ENCODE assay signal across 10 mouse cellular contexts in genomic region chr10:8132795-8133194, GRCm38 (mm10).
DNase-seq lines count a peak whose midpoint lies in the region; ATAC-seq and TF ChIP-seq lines count a peak whose summit lies in the region.
"Had no signal": no experiment of that assay in that cellular context is flagged by ENCODE, and none has a peak within 500 bp of the region (broad histone marks: within the 10 kb centered on the region; RNA-seq: fewer than 3 reads in every experiment).

No protein-coding gene starts in this region.

- H3K4me1 ChIP-seq in heart, embryonic 12.5 days (replicated peaks), result peaks cover 59% of the 10 kb centered on the region
- H3K4me1 ChIP-seq in heart, adult 2 months (ENCODE audit: control insufficient read depth, insufficient read depth, low read length), result no peaks in the 10 kb centered on the region
- H3K4me1 ChIP-seq in hindbrain, embryonic 11.5 days (replicated peaks; ENCODE audit: control insufficient read depth, insufficient read depth, low read length), result no peaks in the 10 kb centered on the region
- H3K4me1 ChIP-seq in midbrain, embryonic 14.5 days (ENCODE audit: control insufficient read depth, insufficient read depth, low read length), result peaks cover 21% of the 10 kb centered on the region

- intact Hi-C loops in heart, adult 2 months (cut with DNase I), result no loop called here

- TF ChIP-seq POLR2A in heart, adult 2 months (IDR thresholded peaks at IDR 0.05; ENCODE audit: insufficient read depth, low read depth, low read length), result no peak

- H3K27ac ChIP-seq in heart, embryonic 12.5 days (ENCODE audit: poor library complexity, severe bottlenecking), result peak overlapping the region; percentile 71
- H3K27ac ChIP-seq in heart, adult 2 months, result no peak overlapping the region
- H3K27ac ChIP-seq in hindbrain, embryonic 11.5 days (ENCODE audit: low read depth, low read length), result peak overlapping the region; percentile 20; the same call in 1 of the 2 replicates
- H3K27ac ChIP-seq in midbrain, embryonic 14.5 days (replicated peaks; ENCODE audit: low read depth, low read length), result peak overlapping the region; percentile 41; the same call in 1 of the 2 replicates

- no peak for TF ChIP-seq EP300 in heart, adult 2 months (IDR thresholded peaks at IDR 0.05; ENCODE audit: insufficient read depth, low read depth, low read length)

- 24% methylated on average over 2 of the region's 2 CpGs for WGBS in heart, embryonic 12.5 days
- WGBS in heart, adult 2 months, result 80% methylated on average over 2 of the region's 2 CpGs
- 49% methylated on average over 2 of the region's 2 CpGs for WGBS in hindbrain, embryonic 11.5 days
- 48% methylated on average over 2 of the region's 2 CpGs for WGBS in midbrain, embryonic 14.5 days

- no peaks in the 10 kb centered on the region for H3K9me3 ChIP-seq in heart, embryonic 12.5 days (replicated peaks)
- H3K9me3 ChIP-seq in hindbrain, embryonic 11.5 days (ENCODE audit: control insufficient read depth, low read length), result no peaks in the 10 kb centered on the region
- no peaks in the 10 kb centered on the region for H3K9me3 ChIP-seq in midbrain, embryonic 14.5 days (ENCODE audit: control insufficient read depth, low read length)

- H3K79me2 ChIP-seq in heart, adult 2 months (replicated peaks; ENCODE audit: control insufficient read depth, insufficient read depth, low read length), result no peaks in the 10 kb centered on the region

- H3K4me2 ChIP-seq in heart, embryonic 12.5 days, result no peak overlapping the region
- no peak overlapping the region for H3K4me2 ChIP-seq in hindbrain, embryonic 11.5 days (replicated peaks; ENCODE audit: low read depth, low read length)
- H3K4me2 ChIP-seq in midbrain, embryonic 14.5 days (ENCODE audit: low read length), result no peak overlapping the region

- H3K4me3 ChIP-seq in heart, embryonic 12.5 days, result no peak overlapping the region
- no peak overlapping the region for H3K4me3 ChIP-seq in heart, adult 2 months
- no peak overlapping the region for H3K4me3 ChIP-seq in hindbrain, embryonic 11.5 days (ENCODE audit: low read depth, low read length)
- H3K4me3 ChIP-seq in midbrain, embryonic 14.5 days (replicated peaks; ENCODE audit: low read depth, low read length), result no peak overlapping the region

- TF ChIP-seq CTCF in heart, adult 2 months (IDR thresholded peaks at IDR 0.05), result no peak

- H3K27me3 ChIP-seq in heart, embryonic 12.5 days (replicated peaks), result no peaks in the 10 kb centered on the region
- no peaks in the 10 kb centered on the region for H3K27me3 ChIP-seq in heart, adult 2 months (ENCODE audit: control insufficient read depth, insufficient read depth, low read length)
- no peaks in the 10 kb centered on the region for H3K27me3 ChIP-seq in hindbrain, embryonic 11.5 days (ENCODE audit: control insufficient read depth, insufficient read depth, low read length)
- no peaks in the 10 kb centered on the region for H3K27me3 ChIP-seq in midbrain, embryonic 14.5 days (ENCODE audit: control insufficient read depth, insufficient read depth, low read length)

- no peak for DNase-seq in heart, adult 2 months
- DNase-seq in R1 (ENCODE audit: low read depth, low spot score) (peak; percentile 9), adipocyte (ENCODE audit: low spot score) (no peak)
- no peak for DNase-seq in hindbrain, embryonic 11.5 days (ENCODE audit: low spot score)
- DNase-seq in midbrain, embryonic 14.5 days, result peak; percentile 3
- no peak for DNase-seq in kidney, adult 11 months
- no peak for DNase-seq in cerebellum, adult 18-20 months
- DNase-seq: thymus, postnatal 25 days had no signal

- ATAC-seq in heart, embryonic 12.5 days (ENCODE audit: insufficient number of reproducible peaks, low FRiP score), result no peak
- ATAC-seq in hindbrain, embryonic 11.5 days (ENCODE audit: low FRiP score), result peak; percentile 31; the same call in 1 of the 2 replicates
- ATAC-seq in midbrain, embryonic 14.5 days (ENCODE audit: low FRiP score, low TSS enrichment), result 0 out of 2 replicates have a peak, but pooled peaks have one; percentile 25
- ATAC-seq: CD4-positive, CD25-positive, alpha-beta regulatory T cell, adult 4 months had no signal

- H3K36me3 ChIP-seq in heart, embryonic 12.5 days, result no peaks in the 10 kb centered on the region
- H3K36me3 ChIP-seq in heart, adult 2 months (ENCODE audit: control insufficient read depth, insufficient read depth, low read length), result no peaks in the 10 kb centered on the region
- no peaks in the 10 kb centered on the region for H3K36me3 ChIP-seq in hindbrain, embryonic 11.5 days (ENCODE audit: control insufficient read depth, insufficient read depth, low read length)
- no peaks in the 10 kb centered on the region for H3K36me3 ChIP-seq in midbrain, embryonic 14.5 days (ENCODE audit: control insufficient read depth, insufficient read depth, low read length)

- no peak overlapping the region for H3K9ac ChIP-seq in heart, embryonic 12.5 days
- H3K9ac ChIP-seq in heart, adult 2 months (ENCODE audit: low read depth, low read length), result no peak overlapping the region
- no peak overlapping the region for H3K9ac ChIP-seq in hindbrain, embryonic 11.5 days (ENCODE audit: low read depth, low read length)
- H3K9ac ChIP-seq in midbrain, embryonic 14.5 days (replicated peaks; ENCODE audit: low read length), result no peak overlapping the region

Comparison
In these comparisons a context has a peak if more than half of its experiments do, and no peak if none do; other contexts are left out.
1. DNase-seq: peak in R1 (single experiment) and midbrain, embryonic 14.5 days (single experiment); none in heart, adult 2 months (0 of 2), hindbrain, embryonic 11.5 days (single experiment), adipocyte (single experiment), kidney, adult 11 months (single experiment) and cerebellum, adult 18-20 months (0 of 2).